Mouse (Mus musculus): ENCODE measurements at regions not wholly inside any gene's neighbourhood (a gene's known extent, or its start where the extent isn't known, plus 50 kb on each side); places are given as distances from the start of the nearest gene placed in this dataset.

DNA sequence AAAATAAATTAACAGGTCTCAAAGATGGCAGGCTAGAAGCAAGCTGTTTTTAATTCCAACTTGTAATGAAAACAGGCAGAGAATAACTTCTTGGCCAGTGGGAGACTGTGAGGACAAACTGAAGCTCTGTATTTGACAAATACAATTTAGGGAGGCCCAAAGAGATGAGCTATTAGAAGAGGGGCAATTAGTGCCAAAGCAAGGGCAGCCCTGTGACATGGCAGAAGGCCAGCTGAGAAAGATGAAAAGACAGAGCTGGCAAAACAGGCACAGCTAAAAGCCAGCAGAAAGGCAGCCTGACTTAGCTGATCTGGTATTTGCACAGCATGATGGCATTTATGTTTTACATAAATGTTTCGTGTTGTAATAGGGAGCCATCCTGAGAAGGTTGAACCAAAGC lies 175.0 kb upstream of the Ngly1 start:
- no peak for TF ChIP-seq CTCF (IDR thresholded peaks at IDR 0.05; ENCODE audit: low read depth)
- TF ChIP-seq EP300 (IDR thresholded peaks at IDR 0.05; ENCODE audit: low read depth), result no peak

Data from liver, embryonic 14.5 days (tissue).